Mouse (Mus musculus) neural tube, embryonic 12.5 days (tissue): Measurements from ENCODE around the gene Phkb. TPM values are rescaled to one million over a fixed set of nuclear protein-coding genes. Genes with fewer than 3 reads are reported as not detected.

Experiments used
- ATAC-seq: fragments of 200-750 bp; cut with Nextera tagmentation; 2 replicates; pipeline ENCODE4 v1.8.0; 2017; ENCODE audit warnings: low read depth, mild to moderate bottlenecking, moderate TSS enrichment, moderate library complexity; ENCODE audit not compliant: low FRiP score
- H3K27ac ChIP-seq: fragments of 300-500 bp; sonication (generic); 2 replicates; pipeline ENCODE4 v1.5.1; 2016
- H3K27me3 ChIP-seq: fragments of 300-500 bp; sonication (generic); replicated peaks from 2 replicates; pipeline ENCODE4 v1.6.1; 2016; ENCODE audit warnings: mild to moderate bottlenecking
- H3K36me3 ChIP-seq: fragments of 300-500 bp; sonication (generic); 2 replicates; pipeline ENCODE4 v1.6.1; 2016; ENCODE audit warnings: mild to moderate bottlenecking
- H3K4me1 ChIP-seq: fragments of 300-500 bp; sonication (generic); 2 replicates; pipeline ENCODE4 v1.6.1; 2016
- H3K4me2 ChIP-seq: fragments of 300-500 bp; sonication (generic); replicated peaks from 2 replicates; pipeline ENCODE4 v1.6.1; 2016; ENCODE audit warnings: mild to moderate bottlenecking
- H3K4me3 ChIP-seq: fragments of 300-500 bp; sonication (generic); 2 replicates; pipeline ENCODE4 v1.5.1; 2016
- H3K9ac ChIP-seq: fragments of 300-500 bp; sonication (generic); 2 replicates; pipeline ENCODE4 v1.6.1; 2016; ENCODE audit warnings: mild to moderate bottlenecking
- H3K9me3 ChIP-seq: fragments of 300-500 bp; sonication (generic); 2 replicates; pipeline ENCODE4 v1.6.1; 2016; ENCODE audit warnings: mild to moderate bottlenecking
- WGBS: fragments of 180-500 bp; shearing (Covaris S2); methylation state at CpG from one replicate; pipeline ENCODE4 v1.1.7; 2016; 5-methylcytosine and 5-hydroxymethylcytosine counted together
- polyA plus RNA-seq: library from polyadenylated mRNA; unstranded; fragments of >200 nt; fragmentation: Nextera tagmentation; extraction: Ambion mirVana; gene quantifications from 2 replicates; pipeline ENCODE4 v1.2.1, GENCODE M21; 2016

Phkb gene
- polyA plus RNA-seq, 1 experiment from 2014 or later = 39.7 TPM

DNA sequence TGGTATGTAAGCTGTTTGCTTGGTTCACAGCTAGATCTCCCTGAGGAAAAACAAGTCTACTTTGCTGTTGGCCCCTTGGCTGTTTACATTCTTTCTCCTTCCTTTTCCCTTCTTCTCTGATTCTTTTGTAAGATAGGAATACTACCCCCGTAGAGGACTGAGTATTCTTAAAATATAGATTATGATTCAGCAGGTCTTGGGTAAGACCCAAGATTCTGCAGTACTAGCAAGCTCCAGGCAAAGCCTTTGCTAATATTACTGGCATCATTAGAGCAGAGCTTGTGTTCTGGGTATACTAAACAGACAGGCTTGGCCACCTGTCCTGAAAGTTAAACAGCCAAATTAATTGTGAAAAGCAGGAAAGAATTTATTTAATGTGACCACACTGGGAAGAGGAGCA is 21.6 kb downstream of the Phkb start:
- Histone ChIP-seq H3K4me2 (no peak overlapping the region), H3K9ac (no peak overlapping the region), H3K27ac (no peak overlapping the region), H3K9me3 (no peaks in the 10 kb centered on the region), H3K27me3 (no peaks in the 10 kb centered on the region), H3K36me3 (no peaks in the 10 kb centered on the region; the same call in 1 of the 2 replicates), H3K4me3 (no peak overlapping the region), H3K4me1 (no peaks in the 10 kb centered on the region)
- WGBS = 98% methylated on average over 1 of the region's 1 CpGs
- ATAC-seq = no peak

DNA sequence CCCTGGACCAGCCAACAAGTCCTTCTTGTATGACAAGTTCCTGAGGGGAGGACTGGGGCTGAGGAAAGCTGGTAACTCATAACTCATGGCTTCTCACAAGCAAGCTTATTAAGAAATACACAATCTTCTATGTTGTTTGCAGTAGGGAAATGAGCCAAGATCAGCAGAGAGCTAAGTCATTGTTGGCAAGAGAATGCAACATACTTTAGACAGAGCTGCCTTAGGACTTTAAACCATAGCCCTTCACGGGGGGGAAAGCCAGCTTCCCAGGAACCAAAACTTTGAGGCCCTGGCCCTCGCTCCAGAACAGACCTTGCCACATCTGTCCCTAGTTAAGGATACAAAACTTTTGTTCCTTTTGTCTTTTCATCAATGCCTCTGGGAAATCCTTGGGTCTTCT is 30.9 kb downstream of the Phkb start:
- ATAC-seq = no peak
- Histone ChIP-seq H3K9me3 (no peaks in the 10 kb centered on the region), H3K4me2 (no peak overlapping the region), H3K27me3 (no peaks in the 10 kb centered on the region), H3K9ac (no peak overlapping the region), H3K4me1 (no peaks in the 10 kb centered on the region), H3K36me3 (no peaks in the 10 kb centered on the region), H3K4me3 (no peak overlapping the region), H3K27ac (no peak overlapping the region)
- WGBS = 84% methylated on average over 2 of the region's 2 CpGs

- H3K9ac ChIP-seq = no peak overlapping the region
- H3K27me3 ChIP-seq = no peaks in the 10 kb centered on the region
- WGBS = 94% methylated on average over 8 of the region's 8 CpGs
- no peak overlapping the region for H3K27ac ChIP-seq
- peaks cover 6% of the 10 kb centered on the region; the same call in 1 of the 2 replicates for H3K36me3 ChIP-seq
- no peak for ATAC-seq
- H3K4me2 ChIP-seq = no peak overlapping the region
- no peaks in the 10 kb centered on the region for H3K9me3 ChIP-seq
- H3K4me1 ChIP-seq = no peaks in the 10 kb centered on the region
- H3K4me3 ChIP-seq = no peak overlapping the region
These were observed 37.2 kb downstream of the Phkb start for GRCm38 (mm10) chr8:85877976-85878375.

- Histone ChIP-seq H3K4me3 (no peak overlapping the region), H3K4me2 (no peak overlapping the region), H3K9me3 (no peaks in the 10 kb centered on the region), H3K4me1 (no peaks in the 10 kb centered on the region), H3K27ac (no peak overlapping the region), H3K27me3 (no peaks in the 10 kb centered on the region), H3K9ac (no peak overlapping the region), H3K36me3 (peaks cover 6% of the 10 kb centered on the region; the same call in 1 of the 2 replicates)
- 89% methylated on average over 7 of the region's 7 CpGs for WGBS
- no peak for ATAC-seq
These were observed 38.9 kb downstream of the Phkb start for GRCm38 (mm10) chr8:85879624-85880023.

DNA sequence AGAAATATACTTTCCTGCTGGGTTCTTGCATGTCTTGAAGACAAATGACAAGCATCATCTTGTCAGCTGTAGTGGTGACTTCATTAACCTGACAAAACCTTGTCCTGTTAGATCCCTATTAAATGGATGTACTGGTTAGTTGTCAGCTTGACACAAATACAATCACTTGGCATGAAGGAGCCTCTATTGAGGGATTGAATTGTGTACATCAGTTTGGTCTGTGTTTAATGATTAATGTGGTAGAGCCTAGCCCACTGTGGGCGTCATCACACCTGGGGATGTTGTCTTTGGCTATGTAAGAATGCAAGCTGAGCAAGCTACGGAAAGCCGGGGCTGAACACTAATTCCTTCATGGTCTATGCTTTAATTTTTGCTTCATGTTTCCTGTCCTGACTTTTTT is 44.1 kb downstream of the Phkb start:
- Histone ChIP-seq H3K4me3 (no peak overlapping the region), H3K27me3 (no peaks in the 10 kb centered on the region), H3K9ac (no peak overlapping the region), H3K36me3 (peaks cover 6% of the 10 kb centered on the region; the same call in 1 of the 2 replicates), H3K9me3 (no peaks in the 10 kb centered on the region), H3K4me2 (no peak overlapping the region), H3K27ac (no peak overlapping the region), H3K4me1 (no peaks in the 10 kb centered on the region)
- no peak for ATAC-seq
- WGBS = 94% methylated on average over 3 of the region's 3 CpGs

GRCm38 (mm10) chr8:85897636-85898035 is 56.9 kb downstream of the Phkb start:
- Histone ChIP-seq H3K9ac (no peak overlapping the region), H3K27ac (no peak overlapping the region), H3K4me1 (no peaks in the 10 kb centered on the region), H3K9me3 (no peaks in the 10 kb centered on the region), H3K36me3 (no peaks in the 10 kb centered on the region), H3K27me3 (no peaks in the 10 kb centered on the region), H3K4me2 (no peak overlapping the region), H3K4me3 (no peak overlapping the region)
- 91% methylated on average over 2 of the region's 2 CpGs for WGBS
- no peak for ATAC-seq

- Histone ChIP-seq H3K36me3 (no peaks in the 10 kb centered on the region), H3K9ac (no peak overlapping the region), H3K27me3 (no peaks in the 10 kb centered on the region), H3K4me1 (no peaks in the 10 kb centered on the region), H3K4me2 (no peak overlapping the region), H3K4me3 (no peak overlapping the region), H3K9me3 (no peaks in the 10 kb centered on the region), H3K27ac (no peak overlapping the region)
- ATAC-seq = no peak
These were observed 84.2 kb downstream of the Phkb start for GRCm38 (mm10) chr8:85924991-85925390.

DNA sequence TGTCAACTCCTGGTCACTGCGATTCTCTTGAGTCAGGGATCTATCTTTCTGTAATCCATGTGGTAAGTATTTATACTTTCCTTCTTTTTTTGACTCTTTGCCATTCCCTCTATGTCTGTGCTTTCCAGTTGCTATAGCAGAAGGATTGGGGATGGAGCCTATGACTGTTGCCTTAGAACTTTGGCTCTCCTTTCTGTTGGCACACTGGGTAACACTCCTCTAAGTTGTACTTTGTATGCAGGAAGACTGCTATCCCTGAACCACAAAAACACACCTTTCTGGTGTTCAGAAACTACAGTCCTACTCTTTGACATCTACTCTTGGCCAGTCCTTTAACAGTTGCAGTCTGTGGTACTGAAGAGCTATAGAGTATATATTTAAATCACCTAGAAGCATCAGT is 84.8 kb downstream of the Phkb start:
- WGBS = 97% methylated on average over 1 of the region's 1 CpGs
- ATAC-seq = no peak
- Histone ChIP-seq H3K27me3 (no peaks in the 10 kb centered on the region), H3K4me1 (no peaks in the 10 kb centered on the region), H3K4me3 (no peak overlapping the region), H3K4me2 (no peak overlapping the region), H3K27ac (no peak overlapping the region), H3K9ac (no peak overlapping the region), H3K9me3 (no peaks in the 10 kb centered on the region), H3K36me3 (no peaks in the 10 kb centered on the region)

GRCm38 (mm10) chr8:85926107-85926506 is 85.3 kb downstream of the Phkb start:
- 63% methylated on average over 3 of the region's 3 CpGs for WGBS
- Histone ChIP-seq H3K27ac (no peak overlapping the region), H3K36me3 (no peaks in the 10 kb centered on the region), H3K4me3 (no peak overlapping the region), H3K4me2 (no peak overlapping the region), H3K4me1 (no peaks in the 10 kb centered on the region), H3K9ac (no peak overlapping the region), H3K27me3 (no peaks in the 10 kb centered on the region), H3K9me3 (no peaks in the 10 kb centered on the region)
- no peak for ATAC-seq

DNA sequence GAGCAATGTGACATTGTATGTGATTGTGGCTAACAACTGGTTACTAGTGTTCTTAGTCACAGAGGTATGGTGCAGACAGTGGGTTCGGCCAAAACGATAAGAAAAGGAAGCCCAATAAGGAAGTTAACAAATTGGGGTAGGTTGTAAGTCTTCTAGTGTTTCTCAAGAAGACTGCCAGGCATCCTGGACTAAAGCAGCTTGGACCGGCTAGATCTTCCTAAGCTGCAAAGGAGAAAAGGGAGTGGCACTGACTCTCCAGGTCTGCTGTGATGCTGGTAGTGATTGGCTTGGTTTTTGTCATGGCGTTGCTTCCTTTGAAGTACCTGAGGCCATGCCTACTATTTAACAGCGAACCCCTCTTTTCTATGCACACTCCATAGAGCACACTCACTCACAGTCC is 95.4 kb downstream of the Phkb start:
- Histone ChIP-seq H3K9ac (no peak overlapping the region), H3K36me3 (no peaks in the 10 kb centered on the region), H3K27ac (no peak overlapping the region), H3K4me3 (no peak overlapping the region), H3K4me2 (no peak overlapping the region), H3K27me3 (no peaks in the 10 kb centered on the region), H3K9me3 (no peaks in the 10 kb centered on the region), H3K4me1 (no peaks in the 10 kb centered on the region)
- WGBS = 92% methylated on average over 5 of the region's 5 CpGs
- ATAC-seq = no peak

GRCm38 (mm10) chr8:85937343-85937742 is 96.6 kb downstream of the Phkb start:
- WGBS = 85% methylated on average over 7 of the region's 7 CpGs
- Histone ChIP-seq H3K27ac (no peak overlapping the region), H3K4me3 (no peak overlapping the region), H3K4me1 (no peaks in the 10 kb centered on the region), H3K27me3 (no peaks in the 10 kb centered on the region), H3K9ac (no peak overlapping the region), H3K9me3 (no peaks in the 10 kb centered on the region), H3K4me2 (no peak overlapping the region), H3K36me3 (peaks cover 3% of the 10 kb centered on the region; the same call in 1 of the 2 replicates)
- no peak for ATAC-seq

GRCm38 (mm10) chr8:85944820-85945219 is 104.1 kb downstream of the Phkb start:
- Histone ChIP-seq H3K4me2 (no peak overlapping the region), H3K27ac (no peak overlapping the region), H3K36me3 (peaks cover 4% of the 10 kb centered on the region; the same call in 1 of the 2 replicates), H3K4me1 (no peaks in the 10 kb centered on the region), H3K9ac (no peak overlapping the region), H3K4me3 (no peak overlapping the region), H3K27me3 (no peaks in the 10 kb centered on the region), H3K9me3 (no peaks in the 10 kb centered on the region)
- no peak for ATAC-seq
- WGBS = 97% methylated on average over 5 of the region's 5 CpGs

DNA sequence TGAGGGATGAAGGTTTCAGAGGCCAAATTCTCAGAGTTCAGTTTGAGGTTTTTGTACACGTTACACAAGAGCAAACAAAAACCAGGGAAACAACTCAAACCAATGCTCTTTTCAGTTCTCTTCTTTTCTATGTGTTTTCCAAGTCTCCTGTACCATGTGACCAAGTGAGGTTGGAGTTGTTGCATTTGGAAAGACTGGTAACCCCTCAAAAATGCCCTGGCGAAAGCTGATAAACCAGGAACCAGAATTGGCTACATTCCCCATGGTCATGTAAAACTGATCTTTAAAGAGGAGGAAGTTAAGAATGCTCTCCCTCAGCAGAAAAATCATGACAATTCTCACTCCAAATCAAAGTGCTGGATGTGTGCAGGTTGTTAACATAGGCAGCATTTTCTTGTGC is 117.6 kb downstream of the Phkb start:
- H3K9me3 ChIP-seq = no peaks in the 10 kb centered on the region
- no peaks in the 10 kb centered on the region for H3K4me1 ChIP-seq
- WGBS = 87% methylated on average over 2 of the region's 2 CpGs
- no peaks in the 10 kb centered on the region for H3K36me3 ChIP-seq
- H3K4me3 ChIP-seq = no peak overlapping the region
- no peaks in the 10 kb centered on the region for H3K27me3 ChIP-seq
- no peak overlapping the region for H3K4me2 ChIP-seq
- H3K27ac ChIP-seq = no peak overlapping the region
- ATAC-seq = no peak
- no peak overlapping the region for H3K9ac ChIP-seq
